Mouse (Mus musculus) brain, embryonic 18.5 days (tissue): Measurements from ENCODE around the gene Ankfy1.

ENCODE experiments used
- DNase-seq: peaks from one replicate; pipeline ENCODE4 v3.0.0-alpha.2; 2012; ENCODE audit warnings: low read depth, low spot score

Gene Ankfy1

DNA sequence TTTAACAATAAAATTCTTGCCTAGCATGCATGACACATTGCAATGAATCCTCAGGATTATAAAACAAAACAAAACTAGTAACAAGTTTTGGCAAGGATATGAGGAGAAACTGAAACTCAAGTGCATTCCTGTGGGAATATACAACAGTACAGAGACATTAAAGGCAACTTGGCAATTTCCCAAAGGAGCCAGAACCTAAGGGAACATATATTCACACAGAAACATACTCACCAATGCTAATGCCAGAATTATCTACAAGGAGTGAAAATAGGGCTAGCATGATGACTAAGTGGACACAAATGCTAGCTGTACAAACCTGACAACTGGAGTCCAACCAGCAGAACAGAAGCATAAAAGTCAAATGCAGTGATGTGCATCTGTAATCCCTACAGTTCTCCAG lies 102.2 kb downstream of the Ankfy1 start:
- DNase-seq = no peak

GRCm38 (mm10) chr11:72795149-72795454 lies 105.3 kb downstream of the Ankfy1 start:
- no peak for DNase-seq

- DNase-seq = peak; percentile 95
Observed at GRCm38 (mm10) chr11:72795455-72796295, 105.9 kb downstream of the Ankfy1 start, which contains the start of the genes Cyb5d2 and Zzef1. Gene Cyb5d2, minus strand, starts transcription at chr11:72796142. Gene Zzef1, plus strand, starts transcription at chr11:72796226.

DNA sequence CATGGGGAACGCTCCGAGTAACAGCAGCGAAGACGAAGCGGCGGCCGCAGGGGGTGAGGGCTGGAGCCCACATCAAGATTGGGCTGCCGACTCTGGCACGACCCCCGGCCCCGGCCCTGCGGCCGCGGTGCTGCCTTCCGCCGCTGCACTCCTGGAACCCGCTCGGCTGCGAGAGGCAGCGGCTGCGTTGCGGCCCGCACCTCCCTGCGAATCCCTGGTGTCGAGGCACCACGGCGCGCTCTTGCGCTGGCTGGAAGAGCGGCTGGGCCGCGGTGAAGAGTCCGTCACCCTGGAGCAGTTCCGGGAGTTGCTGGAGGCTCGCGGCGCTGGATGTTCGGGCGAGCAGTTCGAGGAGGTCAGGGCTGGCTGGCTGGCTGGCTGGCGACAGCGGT lies 106.5 kb downstream of the Ankfy1 start:
- DNase-seq = no peak

GRCm38 (mm10) chr11:72796773-72797338 lies 107.0 kb downstream of the Ankfy1 start:
- DNase-seq = no peak

GRCm38 (mm10) chr11:72798112-72798511 lies 108.3 kb downstream of the Ankfy1 start:
- no peak for DNase-seq

DNA sequence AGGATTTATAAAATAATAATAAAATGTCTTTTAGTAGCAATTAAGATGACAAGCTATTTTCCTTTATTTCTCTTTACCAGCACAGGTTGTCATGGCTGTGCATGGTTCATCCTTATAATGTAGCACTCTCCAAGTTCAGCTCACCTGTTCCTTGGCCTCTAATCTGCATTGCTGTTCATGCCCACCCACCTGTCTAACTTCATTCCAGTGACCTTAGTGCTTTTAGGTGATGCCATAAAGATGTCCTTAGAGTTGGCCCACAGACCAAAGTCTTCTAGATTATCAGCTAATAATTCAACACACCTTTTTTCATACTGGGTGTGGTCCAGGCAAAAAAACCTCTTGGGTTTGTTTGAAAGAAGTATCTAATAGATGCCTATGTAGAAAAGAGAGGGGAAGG lies 111.4 kb downstream of the Ankfy1 start:
- no peak for DNase-seq

GRCm38 (mm10) chr11:72803038-72803437 lies 113.2 kb downstream of the Ankfy1 start:
- no peak for DNase-seq

- no peak for DNase-seq
Observed at GRCm38 (mm10) chr11:72804586-72804985, 114.8 kb downstream of the Ankfy1 start.

DNA sequence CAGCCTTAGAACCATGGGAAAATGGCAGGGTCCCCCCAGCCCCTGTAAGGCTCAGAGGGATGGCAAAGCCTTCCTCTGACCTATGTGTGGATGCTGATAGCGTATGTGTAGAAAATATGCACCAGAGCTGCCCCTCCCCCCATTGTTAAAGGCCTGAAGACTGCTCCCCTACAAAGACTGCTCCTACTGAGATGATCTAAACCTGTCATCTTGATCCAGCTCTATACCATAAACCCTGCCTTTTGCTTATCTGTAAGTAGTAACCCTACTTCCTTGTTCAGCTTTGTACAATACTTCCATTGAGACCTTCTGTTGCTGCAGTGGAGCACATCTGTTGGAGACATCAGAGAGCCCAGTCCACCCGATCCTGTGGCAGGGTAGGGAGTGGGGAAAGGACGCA lies 115.4 kb downstream of the Ankfy1 start:
- DNase-seq = no peak

DNA sequence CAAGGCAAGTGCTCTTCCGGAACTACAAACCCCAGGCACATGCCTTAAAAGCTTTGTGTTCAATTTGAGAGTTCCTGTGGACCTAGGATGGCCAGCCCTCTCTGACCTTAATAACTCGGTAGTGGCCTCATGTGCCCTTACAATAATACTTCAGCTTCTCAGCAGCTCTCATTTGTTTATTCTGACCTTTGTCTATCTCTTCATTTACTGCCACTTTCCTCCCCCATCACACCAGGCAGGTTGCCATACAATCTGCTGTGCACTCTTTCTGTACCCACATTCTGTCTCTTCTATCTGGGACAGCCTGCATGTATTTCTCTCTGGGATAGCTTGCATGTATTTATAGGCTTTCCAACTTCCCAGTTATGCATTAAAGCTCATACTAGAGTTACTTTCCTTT lies 116.8 kb downstream of the Ankfy1 start:
- no peak for DNase-seq

DNA sequence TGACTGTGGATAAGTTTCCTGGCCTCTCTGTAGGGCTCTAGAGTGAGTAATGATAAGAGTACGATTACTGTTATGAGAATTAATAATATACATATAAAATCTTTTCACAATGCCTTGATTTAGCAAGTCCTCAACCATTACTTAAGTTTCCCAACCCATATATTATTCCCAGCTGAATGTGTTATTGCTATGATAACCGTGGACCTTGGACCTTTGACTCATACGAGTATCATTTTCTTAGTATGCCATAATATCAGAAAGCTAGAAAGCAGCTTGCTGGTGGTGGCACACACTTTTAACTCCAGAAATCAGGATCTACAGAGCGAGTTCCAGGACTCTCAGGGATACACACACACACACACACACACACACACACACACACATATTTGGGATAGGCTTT lies 118.2 kb downstream of the Ankfy1 start:
- DNase-seq = no peak

DNA sequence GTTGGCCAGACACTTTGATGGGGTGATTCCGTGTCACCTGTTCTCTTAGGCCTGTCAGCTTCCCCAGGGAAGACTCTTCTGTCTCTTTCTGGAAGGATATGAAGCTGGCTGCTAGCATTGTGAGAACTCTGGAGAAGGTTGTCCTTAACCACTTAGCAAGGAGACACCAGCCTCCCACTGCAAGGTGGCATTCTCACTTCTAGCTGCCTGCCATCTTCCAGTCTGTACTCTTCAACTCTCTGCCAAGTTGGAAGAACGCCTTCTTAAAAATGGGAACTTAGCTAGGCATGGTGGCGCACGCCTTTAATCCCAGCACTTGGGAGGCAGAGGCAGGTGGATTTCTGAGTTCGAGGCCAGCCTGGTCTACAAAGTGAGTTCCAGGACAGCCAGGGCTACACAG lies 123.9 kb downstream of the Ankfy1 start:
- DNase-seq = no peak

- DNase-seq = no peak
Observed at GRCm38 (mm10) chr11:72814188-72814587, 124.4 kb downstream of the Ankfy1 start.

GRCm38 (mm10) chr11:72816859-72817258 lies 127.1 kb downstream of the Ankfy1 start:
- DNase-seq = no peak

DNA sequence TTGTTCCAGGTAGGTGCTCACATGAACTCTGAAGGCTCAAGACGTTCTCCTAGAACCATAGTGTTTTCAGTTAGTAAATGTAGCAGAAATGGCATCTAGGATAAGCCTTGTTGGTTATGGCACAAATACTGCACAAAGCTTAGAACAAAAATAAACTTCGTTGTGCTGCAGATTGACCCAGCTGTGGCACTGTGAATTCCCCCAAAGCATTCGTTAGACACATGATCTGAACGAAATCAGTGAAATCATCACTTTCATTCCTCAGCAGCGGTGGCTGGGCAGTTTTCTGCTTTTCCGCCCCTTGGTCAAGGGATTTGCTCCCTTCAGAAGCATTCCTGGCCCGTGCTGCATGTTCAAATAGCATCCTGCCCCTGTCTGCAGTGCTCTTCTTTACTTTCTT lies 128.3 kb downstream of the Ankfy1 start:
- DNase-seq = no peak

GRCm38 (mm10) chr11:72821041-72821440 lies 131.2 kb downstream of the Ankfy1 start:
- DNase-seq = no peak
